Mouse (Mus musculus) bone marrow macrophage, adult 2 months (primary cell): ENCODE data around the gene Naa30. TPM values are rescaled to one million over a fixed set of nuclear protein-coding genes. Genes with fewer than 3 reads are reported as not detected.

Experiments
- H3K27ac ChIP-seq: 2 replicates; pipeline ENCODE4 v1.5.1; 2012; ENCODE audit warnings: low read depth, low read length; ENCODE audit not compliant: insufficient read depth
- H3K4me1 ChIP-seq: 2 replicates; pipeline ENCODE4 v1.6.1; 2012; ENCODE audit warnings: low read length; ENCODE audit not compliant: control insufficient read depth, insufficient read depth
- H3K4me3 ChIP-seq: 2 replicates; pipeline ENCODE4 v1.5.1; 2012; ENCODE audit warnings: mild to moderate bottlenecking, low read length, moderate library complexity; ENCODE audit not compliant: insufficient read depth
- CTCF ChIP-seq: IDR thresholded peaks from 2 replicates; pipeline ENCODE4 v1.5.1; 2012; ENCODE audit warnings: low read depth, mild to moderate bottlenecking, low read length, moderate library complexity
- POLR2A ChIP-seq: IDR thresholded peaks from 2 replicates; pipeline ENCODE4 v1.6.1; 2012; ENCODE audit warnings: mild to moderate bottlenecking, low read depth, low read length, borderline replicate concordance
- polyA plus RNA-seq: library from polyadenylated mRNA; stranded (reverse); fragments of >200 nt; gene quantifications from 2 replicates; pipeline ENCODE4 v1.2.4, GENCODE M21; 2012; ENCODE audit not compliant: missing spikeins, insufficient read depth, insufficient read length

Gene Naa30
- polyA plus RNA-seq, 1 experiment = 18.4 TPM

GRCm38 (mm10) chr14:49221771-49222170 is 49.7 kb downstream of the Naa30 start:
- no peak overlapping the region for H3K4me3 ChIP-seq
- H3K27ac ChIP-seq = no peak overlapping the region
- no peak for TF ChIP-seq POLR2A
- no peak for TF ChIP-seq CTCF
- no peaks in the 10 kb centered on the region for H3K4me1 ChIP-seq

- Histone ChIP-seq H3K27ac (no peak overlapping the region), H3K4me1 (no peaks in the 10 kb centered on the region), H3K4me3 (no peak overlapping the region)
- TF ChIP-seq POLR2A (no peak), CTCF (no peak)
These were observed 54.4 kb downstream of the Naa30 start for GRCm38 (mm10) chr14:49226471-49226870.

GRCm38 (mm10) chr14:49226986-49227385 is 55.0 kb downstream of the Naa30 start:
- H3K4me3 ChIP-seq = no peak overlapping the region
- H3K27ac ChIP-seq = no peak overlapping the region
- no peaks in the 10 kb centered on the region for H3K4me1 ChIP-seq
- TF ChIP-seq POLR2A = no peak
- TF ChIP-seq CTCF = no peak

GRCm38 (mm10) chr14:49231845-49232244 is 59.8 kb downstream of the Naa30 start:
- Histone ChIP-seq H3K4me1 (no peaks in the 10 kb centered on the region), H3K4me3 (no peak overlapping the region), H3K27ac (no peak overlapping the region)
- no peak for TF ChIP-seq CTCF
- no peak for TF ChIP-seq POLR2A

- Histone ChIP-seq H3K4me1 (no peaks in the 10 kb centered on the region), H3K4me3 (no peak overlapping the region), H3K27ac (no peak overlapping the region)
- TF ChIP-seq POLR2A = no peak
- TF ChIP-seq CTCF = no peak
These were observed 62.9 kb downstream of the Naa30 start for GRCm38 (mm10) chr14:49234788-49235515.

GRCm38 (mm10) chr14:49238206-49238605 is 66.2 kb downstream of the Naa30 start:
- peak; percentile 58 for TF ChIP-seq CTCF
- no peak for TF ChIP-seq POLR2A
- no peaks in the 10 kb centered on the region for H3K4me1 ChIP-seq
- H3K27ac ChIP-seq = no peak overlapping the region
- H3K4me3 ChIP-seq = no peak overlapping the region

Other genes starting within 250 kb of the Naa30 start
- 28.8 and 36.0 TPM in 2 replicates for gene Ap5m1, start 106.1 kb upstream of the Naa30 start, polyA plus RNA-seq
- gene Exoc5, start 105.6 kb upstream of the Naa30 start, polyA plus RNA-seq = 46.2 and 54.9 TPM in 2 replicates
- not detected in 2 replicates for gene ccdc198, start 73.2 kb downstream of the Naa30 start, polyA plus RNA-seq